Mouse (Mus musculus) lung, postnatal 0 days (tissue): ENCODE measurements around the gene Gm7029.

Experiments used
- CTCF ChIP-seq: IDR thresholded peaks from 2 replicates; pipeline ENCODE4 v1.5.1; 2016; ENCODE audit warnings: antibody characterized with exemption, mild to moderate bottlenecking
- EP300 ChIP-seq: IDR thresholded peaks from 2 replicates; pipeline ENCODE4 v1.6.1; 2016; ENCODE audit warnings: antibody characterized with exemption, mild to moderate bottlenecking, control low read depth

DNA sequence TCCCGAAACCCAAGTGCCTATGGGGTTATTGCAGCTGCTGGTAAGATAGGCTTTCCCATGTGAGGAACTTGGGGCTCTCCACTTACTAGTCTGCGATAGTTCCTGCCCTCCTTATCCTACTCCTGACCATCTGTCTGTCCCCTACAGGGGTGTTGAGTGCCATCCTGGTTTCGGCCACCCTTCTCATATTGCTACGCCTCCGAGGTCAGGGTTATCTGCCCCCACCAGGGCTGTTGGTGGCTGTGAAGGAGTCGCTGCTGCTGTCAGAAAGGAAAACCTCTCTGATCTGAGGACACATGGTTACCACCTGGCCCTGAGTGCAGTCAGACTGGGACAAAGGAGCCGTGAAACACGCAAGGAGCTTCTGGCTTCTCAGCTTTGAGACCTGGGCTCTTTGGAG is 25.5 kb upstream of the Gm7029 start:
- no peak for TF ChIP-seq EP300
- no peak for TF ChIP-seq CTCF
